Mouse (Mus musculus) frontal cortex, postnatal 10 days (tissue): ENCODE data around the gene Rfng.
"Not testable (repeated sequence)": the region's sequence is repeated elsewhere in the genome, so short reads cannot be mapped to it uniquely, and the experiment has no call there.

Experiments
- DNase-seq, 2 experiments: peaks; one replicate each; pipeline ENCODE4 v3.0.0; 2022; ENCODE audit warnings: low spot score in 2 of 2, mixed read lengths in 1 of 2

Rfng gene

DNA sequence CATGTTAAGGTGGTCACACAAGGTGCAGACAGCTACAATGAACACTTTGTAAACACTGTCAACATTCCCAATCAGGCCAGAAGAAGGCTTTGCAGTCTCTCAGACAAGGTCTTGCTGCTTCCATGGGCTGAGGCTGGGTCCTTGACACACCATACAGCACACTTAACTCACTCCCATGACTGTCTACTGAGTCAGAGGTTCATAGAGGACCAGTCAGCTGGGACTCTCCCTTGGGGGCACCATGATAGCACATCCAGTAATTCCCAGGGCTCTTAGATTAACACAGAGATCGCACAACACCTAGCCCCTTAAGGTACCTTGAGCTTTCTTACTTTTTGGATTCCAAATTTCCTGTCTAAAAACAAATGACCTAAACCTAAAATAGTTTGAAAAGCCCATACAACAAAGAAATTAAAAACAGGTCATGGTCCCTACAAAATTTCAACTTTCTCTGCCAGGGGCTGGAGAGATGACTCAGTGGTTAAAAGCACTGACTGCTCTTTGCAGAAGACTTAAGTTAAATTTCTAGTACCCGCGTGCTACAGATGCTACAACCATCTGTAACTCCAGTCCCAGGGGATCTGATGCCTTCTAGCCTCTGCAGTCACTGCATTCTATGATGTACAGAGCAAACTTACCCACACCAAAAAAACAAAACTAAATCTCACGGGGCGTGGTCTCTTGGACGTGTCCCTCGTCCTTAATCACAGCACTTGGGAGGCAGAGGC, 10.4 kb downstream of the Rfng start:
- DNase-seq = no peak

DNA sequence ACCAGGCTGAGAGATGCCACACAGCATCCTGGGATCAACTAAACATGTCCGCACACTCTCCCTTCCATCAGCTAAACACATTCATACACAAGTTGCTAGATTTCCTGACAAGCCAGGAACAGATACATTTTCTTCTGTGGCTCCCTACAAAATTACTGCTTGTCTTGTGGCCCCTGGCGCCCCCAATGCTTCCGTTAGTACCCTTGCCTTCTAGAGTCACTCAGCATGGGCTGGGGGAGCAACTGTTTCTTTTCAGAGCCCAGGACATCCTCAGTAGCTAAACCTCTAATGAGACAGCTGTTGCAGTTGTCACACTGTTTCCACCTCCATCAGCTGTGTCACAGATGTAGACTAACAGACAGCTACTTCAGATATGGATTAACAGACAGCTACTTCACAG, 11.3 kb downstream of the Rfng start:
- DNase-seq = no peak

DNA sequence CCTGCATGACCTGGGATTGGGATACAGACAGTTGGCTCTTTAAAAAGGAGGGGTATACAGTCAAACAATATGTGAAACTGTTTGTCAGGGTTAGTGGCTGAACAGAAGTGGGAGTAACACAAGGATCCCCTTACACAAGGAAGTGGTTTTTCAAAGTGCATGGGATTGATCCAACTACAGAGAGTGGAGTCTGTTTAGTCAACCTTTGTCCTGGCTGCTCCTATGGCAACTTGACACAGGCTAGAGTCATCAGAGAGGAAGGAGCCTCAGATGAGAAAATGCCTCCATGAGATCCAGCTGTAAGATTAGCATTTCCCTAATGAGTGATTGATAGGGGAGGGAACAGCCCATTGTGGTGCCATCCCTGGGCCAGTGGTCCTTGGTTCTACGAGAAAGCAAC, 15.8 kb downstream of the Rfng start:
- no peak for DNase-seq

DNA sequence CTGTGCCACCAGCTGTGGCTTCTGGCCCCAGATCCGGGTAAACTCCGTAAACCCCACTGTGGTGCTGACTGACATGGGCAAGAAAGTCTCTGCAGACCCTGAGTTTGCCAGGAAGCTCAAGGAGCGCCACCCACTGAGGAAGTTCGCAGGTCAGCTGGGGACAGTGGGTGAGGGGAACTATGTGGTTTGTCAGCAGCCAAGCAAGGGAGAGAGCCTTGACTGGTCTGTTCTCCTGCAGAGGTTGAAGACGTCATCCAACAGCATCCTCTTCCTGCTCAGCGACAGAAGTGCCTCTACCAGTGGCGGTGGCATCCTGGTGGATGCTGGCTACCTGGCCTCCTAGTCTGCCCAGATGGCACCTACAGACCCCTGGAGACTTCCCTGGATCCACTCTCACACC, 17.0 kb downstream of the Rfng start:
- DNase-seq = not testable (repeated sequence)

DNA sequence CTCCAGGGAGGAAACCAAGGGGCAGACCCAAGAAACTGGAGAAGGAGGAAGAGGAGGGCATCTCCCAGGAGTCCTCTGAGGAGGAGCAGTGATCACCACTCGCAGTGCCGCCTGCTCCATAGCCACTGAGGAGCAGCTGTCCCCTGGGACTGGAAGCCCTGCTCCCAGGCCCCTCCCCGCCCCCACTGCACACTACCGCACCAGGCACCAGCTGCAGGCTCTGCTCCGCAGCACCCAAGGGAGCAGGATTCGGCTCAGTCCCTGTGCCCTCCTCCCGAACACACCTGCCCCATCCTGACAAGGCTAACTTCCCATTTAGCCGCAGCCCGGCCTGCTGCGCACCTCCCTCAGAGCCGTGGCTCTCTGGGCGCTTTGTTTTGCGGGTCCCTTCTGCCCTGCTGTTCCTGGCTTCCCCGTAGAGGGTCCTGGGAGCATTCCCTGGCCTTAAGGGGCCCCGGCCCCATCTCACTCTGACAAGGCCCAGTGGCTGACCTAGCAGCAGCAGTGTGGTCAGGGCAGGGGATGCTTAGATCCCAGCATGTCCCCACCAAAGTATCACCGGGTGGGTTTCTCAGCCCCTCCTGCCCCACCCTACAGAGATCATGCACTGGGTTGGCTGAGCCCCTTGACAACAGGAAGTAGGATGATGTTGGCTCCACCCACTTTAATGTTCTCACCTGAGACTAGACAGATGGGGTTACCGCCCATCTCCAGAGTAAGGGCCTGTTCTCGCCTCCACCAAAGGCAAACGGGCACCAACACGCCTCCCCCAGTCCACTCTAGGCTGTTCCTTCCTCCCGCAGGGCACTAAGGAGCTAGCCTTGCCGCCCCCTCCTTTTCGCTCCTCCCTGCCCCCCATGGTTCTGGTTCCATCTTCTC, 20.6 kb downstream of the Rfng start:
- not testable (repeated sequence) for DNase-seq

DNA sequence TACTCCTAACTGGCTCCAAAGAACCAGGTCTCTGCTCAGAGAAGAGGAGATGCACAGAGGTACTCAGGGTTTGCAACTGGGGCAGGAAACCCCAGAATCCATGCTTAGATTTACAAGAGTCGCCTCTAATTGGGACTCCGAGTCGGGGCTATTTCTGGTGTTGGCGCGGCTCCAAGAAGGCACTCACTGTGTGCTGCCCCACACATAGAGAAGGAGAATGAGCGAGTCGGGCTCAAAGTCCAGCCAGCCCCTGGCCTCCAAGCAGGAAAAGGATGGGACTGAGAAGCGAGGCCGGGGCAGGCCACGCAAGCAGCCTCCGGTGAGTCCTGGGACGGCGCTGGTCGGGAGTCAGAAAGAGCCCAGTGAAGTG, 21.4 kb downstream of the Rfng start, which contains the start of gene Hmga1b:
Gene Hmga1b, plus strand, starts transcription at position 123 of the 370 bp plus-strand sequence.
- DNase-seq = not testable (repeated sequence)

DNA sequence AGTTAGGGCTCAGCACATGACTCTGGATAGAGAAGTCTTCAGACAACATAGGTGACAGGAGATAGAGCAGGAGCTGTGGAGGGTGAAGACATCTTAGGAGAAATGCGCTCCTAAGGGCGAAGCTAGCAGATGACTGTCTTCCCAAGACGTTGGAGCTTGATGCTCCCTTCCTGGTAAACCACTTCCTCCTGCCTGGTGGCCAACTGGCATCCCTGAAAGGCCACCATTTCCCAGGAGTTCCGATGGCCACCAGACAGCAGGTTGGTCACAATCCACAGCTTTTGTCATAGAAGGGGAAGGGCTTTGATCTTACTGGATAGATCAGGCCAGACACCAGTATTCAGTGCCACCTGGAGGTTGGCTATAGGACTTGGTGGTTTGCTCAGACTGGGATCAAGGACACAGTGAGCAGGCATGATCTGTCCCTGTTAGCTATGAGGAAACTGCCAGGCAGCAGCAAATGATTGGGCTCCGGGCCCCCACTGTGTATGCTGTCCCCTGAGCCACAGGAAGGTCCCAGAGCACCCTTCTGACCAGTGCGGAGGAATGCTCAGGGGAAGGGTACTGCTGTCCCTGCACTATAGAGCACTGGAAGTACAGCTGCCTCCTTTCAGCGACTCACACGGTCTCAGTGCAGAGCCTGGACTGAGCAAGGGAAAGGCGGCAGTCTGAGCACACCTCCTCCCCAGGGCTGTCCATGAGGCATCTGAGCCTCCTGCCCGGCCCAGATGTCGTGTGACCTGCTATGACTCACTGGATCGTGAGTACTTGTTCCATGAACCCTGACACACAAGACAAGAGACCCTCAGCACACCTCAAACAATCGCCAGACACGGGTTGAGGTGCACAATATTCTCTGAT, 22.0 kb downstream of the Rfng start:
- DNase-seq = no peak

DNA sequence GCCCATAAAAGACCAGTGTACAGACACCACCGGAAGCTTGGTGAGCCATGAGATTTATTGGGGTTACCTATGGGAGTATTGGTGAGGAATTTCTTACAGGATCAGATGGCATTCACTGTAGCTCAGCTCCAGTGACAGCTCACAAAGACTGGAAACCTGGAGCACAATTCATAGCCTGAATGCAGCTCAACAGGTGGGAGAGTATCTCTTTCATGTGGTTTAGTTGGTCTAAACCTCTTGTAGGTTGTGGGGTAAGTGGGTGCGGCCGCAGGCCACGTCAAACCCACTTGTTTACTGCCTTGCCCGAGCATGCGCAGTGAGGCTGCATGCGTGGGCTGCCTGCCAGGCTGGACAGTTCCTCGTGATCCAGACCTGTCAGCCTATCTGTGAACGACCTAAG, 23.8 kb downstream of the Rfng start:
- no peak for DNase-seq

DNA sequence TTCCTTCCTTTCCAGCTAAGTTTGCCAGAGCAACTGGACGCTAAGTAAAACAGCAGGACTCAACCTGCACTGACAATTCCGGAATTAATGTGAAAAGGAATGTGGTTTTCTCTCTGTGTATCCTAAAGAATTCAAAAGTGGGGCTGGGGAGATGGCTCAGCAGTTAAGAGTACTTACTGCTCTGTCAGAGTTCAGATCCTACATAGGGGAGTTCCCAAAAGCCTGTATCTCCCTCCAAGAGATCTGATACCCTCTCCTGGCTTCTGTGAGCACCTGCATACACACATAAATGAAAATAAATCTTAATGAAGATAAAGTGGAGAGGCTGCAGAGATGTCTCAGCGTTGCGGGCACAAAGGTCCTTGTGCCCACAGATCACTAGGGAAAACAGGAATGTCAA, 32.4 kb downstream of the Rfng start:
- no peak for DNase-seq

DNA sequence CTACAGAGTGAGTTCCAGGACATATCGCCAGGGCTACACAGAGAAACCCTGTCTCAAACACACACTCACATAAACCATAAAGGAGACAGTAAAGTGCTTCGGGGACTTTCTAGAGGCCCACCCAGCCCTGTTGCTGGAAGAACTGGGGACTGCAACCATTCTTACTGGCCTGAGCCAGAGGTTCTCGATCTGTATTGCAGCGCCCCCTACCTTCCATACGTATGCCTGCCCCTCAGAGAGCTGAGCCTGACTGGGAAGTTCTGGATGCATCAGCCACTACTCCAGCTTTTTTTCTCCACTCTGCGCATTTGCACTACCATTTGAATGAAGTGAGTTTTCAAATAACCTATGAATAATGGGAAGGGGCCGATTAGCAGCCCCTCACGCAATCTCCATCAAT, 34.6 kb downstream of the Rfng start:
- no peak for DNase-seq

DNA sequence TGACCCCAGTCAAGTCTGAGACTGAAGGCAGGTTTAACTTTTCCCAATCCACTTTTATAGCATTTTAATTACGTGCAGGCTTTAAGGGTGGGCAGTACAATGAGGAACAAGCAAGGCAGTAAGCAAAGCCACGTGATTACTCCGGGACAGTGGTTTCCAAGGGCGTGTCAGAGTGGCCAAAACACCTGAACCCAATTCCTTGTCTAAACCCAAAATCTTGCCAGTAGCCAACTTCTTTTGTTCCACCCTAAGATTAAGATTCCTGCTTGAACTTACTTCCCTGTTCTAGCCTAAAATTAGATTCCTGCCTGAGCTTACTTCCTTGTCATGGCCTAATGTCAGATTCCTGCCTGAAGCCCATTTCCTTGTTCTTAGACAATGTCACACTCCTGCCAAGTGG, 36.0 kb downstream of the Rfng start:
- no peak for DNase-seq

DNA sequence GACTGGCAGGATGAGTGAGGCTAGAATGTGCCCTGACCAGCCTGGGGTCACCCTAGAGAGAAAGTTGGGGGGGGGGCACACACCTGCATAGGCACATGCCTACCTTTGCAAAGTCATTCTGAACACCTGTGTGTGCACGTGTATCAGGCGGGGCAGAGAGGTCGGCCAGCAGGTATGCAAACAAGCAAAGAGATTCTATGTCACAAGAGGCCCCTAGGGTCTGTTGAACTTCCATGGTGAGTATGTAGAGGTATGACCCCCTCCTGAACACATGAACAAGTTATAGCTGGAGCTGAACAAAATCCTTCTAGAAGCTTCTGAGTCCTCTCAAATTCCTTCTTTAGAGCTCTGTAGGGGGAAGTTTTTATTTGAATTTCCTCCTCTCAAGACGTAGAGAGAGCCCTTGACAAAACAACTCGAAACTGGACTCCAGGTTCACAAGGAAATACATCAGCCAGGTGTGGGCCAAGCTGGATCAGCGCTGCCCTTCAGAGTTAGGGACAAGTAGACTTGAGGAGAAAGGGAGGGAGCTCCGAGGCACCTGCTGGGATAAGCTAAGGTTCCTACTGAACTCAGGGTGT, 39.8 kb downstream of the Rfng start:
- DNase-seq = no peak

DNA sequence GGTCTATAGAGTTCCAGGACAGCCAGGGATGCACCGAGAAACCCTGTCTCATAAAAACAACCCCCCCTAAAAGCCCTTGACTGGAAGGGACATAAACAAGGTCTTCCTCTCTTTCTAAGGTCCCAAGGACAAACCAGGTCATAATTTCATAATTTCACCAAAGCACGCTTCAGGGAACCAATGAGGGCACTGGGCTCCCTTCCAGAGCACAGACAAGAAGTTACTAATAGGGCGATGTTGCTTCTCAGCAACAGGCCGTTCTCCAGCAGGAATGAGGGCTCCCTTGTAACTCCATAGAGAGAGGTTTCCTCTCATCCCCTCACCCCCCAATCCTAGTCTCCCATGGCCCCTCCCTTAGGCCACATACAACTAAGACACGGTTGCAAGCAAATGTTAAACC, 43.0 kb downstream of the Rfng start:
- no peak for DNase-seq

DNA sequence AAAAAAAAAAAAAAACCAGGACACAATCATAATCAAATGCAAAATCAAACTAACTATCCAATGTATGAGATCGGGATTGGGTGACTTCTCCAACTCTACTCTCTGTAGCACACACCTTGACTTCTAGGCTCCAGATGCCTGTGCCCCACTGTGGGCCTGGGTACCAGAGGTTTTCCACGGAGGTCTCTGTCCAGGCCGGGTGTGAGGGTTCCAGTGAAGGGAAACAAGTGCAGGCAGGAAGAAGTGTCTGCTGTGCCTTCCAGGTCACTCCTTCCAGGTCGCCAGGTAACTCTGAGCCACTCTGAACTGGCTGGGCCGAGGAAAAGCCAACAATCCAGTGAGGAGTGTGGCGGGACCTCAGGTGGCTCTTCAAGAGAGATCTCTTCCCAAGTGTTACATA, 47.6 kb downstream of the Rfng start:
- DNase-seq = no peak

DNA sequence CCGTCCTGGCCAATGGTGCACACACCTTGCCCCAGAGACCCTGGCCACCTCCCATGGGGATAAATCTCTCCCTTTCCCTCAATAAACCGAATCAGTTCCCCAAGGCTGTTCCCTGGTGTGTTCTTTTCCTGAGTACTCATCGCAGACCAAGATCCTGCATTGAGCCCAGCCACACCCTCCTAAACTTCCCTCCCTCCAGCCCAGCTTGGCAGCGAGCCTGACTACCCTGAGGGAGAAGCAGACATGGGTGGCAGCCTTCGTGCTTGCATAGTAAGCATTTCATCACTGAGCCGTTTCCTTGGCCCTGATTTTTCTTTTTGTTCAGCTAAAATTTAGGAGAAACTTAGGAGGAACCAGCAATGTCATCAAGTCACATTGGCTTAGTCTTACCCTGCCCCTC, 50.5 kb downstream of the Rfng start:
- DNase-seq = no peak

DNA sequence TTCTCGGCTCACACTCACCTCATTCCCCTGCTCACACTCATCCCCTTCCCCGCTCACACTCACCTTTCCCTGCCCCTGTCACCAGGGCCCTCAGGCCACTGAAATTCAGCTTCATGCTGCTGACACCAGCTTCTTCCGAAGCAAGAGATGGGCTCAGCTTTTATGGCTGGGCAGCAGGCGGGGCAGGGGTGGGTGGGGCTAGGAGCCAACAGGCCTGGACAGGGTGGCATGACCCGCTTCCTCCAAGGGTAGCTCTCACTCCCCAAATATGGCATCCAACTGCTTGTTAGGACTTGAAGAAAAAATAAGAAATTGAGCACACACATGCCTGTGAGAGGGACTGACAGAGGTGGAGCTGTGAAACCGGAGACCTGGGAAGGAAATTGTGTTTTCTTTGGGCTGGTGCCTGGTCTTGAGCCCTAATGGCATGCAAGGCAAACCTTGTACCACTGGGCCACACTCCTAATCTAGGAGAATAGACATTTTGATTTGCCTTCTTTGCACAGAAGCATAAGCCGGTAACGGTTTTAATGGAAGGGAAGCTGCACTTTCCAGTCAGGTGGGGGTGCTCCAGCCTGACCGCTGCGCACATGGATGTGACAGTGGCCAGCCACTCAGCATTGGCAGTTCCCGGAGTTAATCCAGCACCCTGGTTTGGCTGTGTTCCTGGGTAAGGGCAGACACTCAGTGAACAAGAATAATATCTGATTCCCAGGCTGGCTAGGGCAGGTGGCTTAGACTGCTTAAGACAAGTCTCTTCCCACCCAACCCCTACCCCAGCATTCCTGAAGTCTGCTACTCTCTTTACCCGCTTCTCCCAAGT, 51.9 kb downstream of the Rfng start, which contains the start of gene Cbr2:
Gene Cbr2, minus strand, starts transcription at position 257 of the 823 bp plus-strand sequence.
- DNase-seq = no peak

DNA sequence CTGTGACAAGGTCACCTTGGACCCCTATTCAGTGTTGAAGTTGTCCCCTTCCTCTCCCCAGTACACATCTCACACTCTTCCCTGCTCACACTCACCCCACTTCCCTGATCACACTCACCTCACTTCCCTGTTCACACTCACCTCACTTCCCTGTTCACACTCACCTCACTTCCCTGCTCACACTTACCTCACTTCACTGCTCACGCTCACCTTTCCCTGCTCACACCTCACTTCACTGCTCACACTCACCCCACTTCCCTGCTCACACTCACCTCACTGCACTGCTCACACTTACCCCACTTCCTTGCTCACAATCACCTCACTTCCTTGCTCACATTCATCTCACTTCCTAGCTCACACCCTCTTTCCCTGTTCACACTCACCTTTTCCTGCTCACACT, 52.6 kb downstream of the Rfng start:
- no peak for DNase-seq
